ENCODE assay signal across 14 mouse cellular contexts in the genomic region with DNA sequence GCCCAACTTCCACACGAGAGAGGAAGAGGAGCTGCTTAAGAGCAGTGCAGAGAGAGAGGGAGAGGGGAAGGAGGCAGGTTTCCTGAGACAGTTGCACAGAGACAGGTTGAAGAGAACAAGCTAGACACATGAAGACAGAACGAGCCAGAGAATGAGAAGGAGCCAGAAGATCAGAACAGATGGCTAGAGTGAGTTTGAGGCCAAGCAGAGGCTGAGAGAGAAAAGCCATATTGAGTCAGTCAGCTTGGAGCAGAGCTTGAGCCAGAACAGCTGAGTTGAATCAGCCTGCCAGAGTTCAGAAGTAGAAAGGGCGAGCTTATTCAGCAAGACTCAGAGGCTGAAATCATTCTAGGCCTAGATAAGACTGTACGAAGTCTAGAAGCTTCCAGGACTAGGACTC. TPM values are rescaled to one million over a fixed set of nuclear protein-coding genes. Genes with fewer than 3 reads are reported as not detected.
DNase-seq lines count a peak whose midpoint lies in the region; ATAC-seq and TF ChIP-seq lines count a peak whose summit lies in the region.
"Had no signal": no experiment of that assay in that cellular context is flagged by ENCODE, and none has a peak within 500 bp of the region (broad histone marks: within the 10 kb centered on the region; RNA-seq: fewer than 3 reads in every experiment).

No protein-coding gene starts in this region.

- WGBS in intestine, postnatal 0 days = 36% methylated on average over 4 of the region's 4 CpGs
- 91% methylated on average over 4 of the region's 4 CpGs for WGBS in limb, embryonic 10.5 days

- H3K36me3 ChIP-seq in intestine, postnatal 0 days (ENCODE audit: control insufficient read depth, insufficient read depth) = peaks cover 6% of the 10 kb centered on the region
- H3K36me3 ChIP-seq in limb, embryonic 10.5 days = peaks cover 10% of the 10 kb centered on the region
- H3K36me3 ChIP-seq: embryonic facial prominence, embryonic 12.5 days had no signal

- no peak overlapping the region for H3K4me3 ChIP-seq in layer of hippocampus, adult 2 months
- no peak overlapping the region for H3K4me3 ChIP-seq in intestine, postnatal 0 days (ENCODE audit: low read depth, low read length)
- no peak overlapping the region for H3K4me3 ChIP-seq in limb, embryonic 10.5 days
- H3K4me3 ChIP-seq: embryonic facial prominence, embryonic 12.5 days; heart, adult 2 months had no signal

- H3K27ac ChIP-seq in layer of hippocampus, adult 2 months = peak overlapping the region; percentile 10; the same call in 1 of the 2 replicates
- peak overlapping the region; percentile 90 for H3K27ac ChIP-seq in intestine, postnatal 0 days (ENCODE audit: low read depth, low read length)
- no peak overlapping the region for H3K27ac ChIP-seq in limb, embryonic 10.5 days
- H3K27ac ChIP-seq: embryonic facial prominence, embryonic 12.5 days; heart, adult 2 months had no signal

- peak; percentile 29 to 33 for DNase-seq in cerebellum, postnatal 10 days
- DNase-seq in layer of hippocampus, adult 2 months (ENCODE audit: low spot score in 2 of 2) = no peak
- DNase-seq in layer of hippocampus, postnatal 25 days (ENCODE audit: extremely low spot score in 1 of 2, low spot score in 1 of 2) = no peak
- peak; percentile 74 for DNase-seq in brain, embryonic 14.5 days (ENCODE audit: low read depth)
- DNase-seq in limb, embryonic 10.5 days (ENCODE audit: low spot score) = no peak
- DNase-seq in ovary, postnatal 10 days (ENCODE audit: low spot score) = no peak
- DNase-seq: cerebellum, postnatal 14 days had no signal

- no peak for ATAC-seq in cerebellum, adult (ENCODE audit: insufficient number of reproducible peaks, low FRiP score, low TSS enrichment)
- ATAC-seq in intestine, postnatal 0 days = peak; percentile 78
- ATAC-seq: inflammation-experienced regulatory T-cells, adult 6 months; lung, postnatal 0 days; midbrain, embryonic 16.5 days had no signal

- no peak overlapping the region for H3K9ac ChIP-seq in intestine, postnatal 0 days (ENCODE audit: low read depth, low read length)
- H3K9ac ChIP-seq: embryonic facial prominence, embryonic 12.5 days had no signal

- peaks cover 4% of the 10 kb centered on the region; the same call in 1 of the 2 replicates for H3K4me1 ChIP-seq in intestine, postnatal 0 days (replicated peaks; ENCODE audit: control insufficient read depth, insufficient read depth, low read length)
- peaks cover 34% of the 10 kb centered on the region for H3K4me1 ChIP-seq in limb, embryonic 10.5 days

- TF ChIP-seq CTCF in layer of hippocampus, adult 2 months (conservative IDR thresholded peaks at IDR 0.05) = no peak
- TF ChIP-seq CTCF in brain, embryonic 14.5 days (IDR thresholded peaks at IDR 0.05; ENCODE audit: borderline replicate concordance, extremely low read depth, insufficient read depth, insufficient read length) = no peak
- no peak for TF ChIP-seq CTCF in intestine, postnatal 0 days (IDR thresholded peaks at IDR 0.05; ENCODE audit: low read depth)

- peak overlapping the region; percentile 25; the same call in 1 of the 2 replicates for H3K4me2 ChIP-seq in intestine, postnatal 0 days (replicated peaks; ENCODE audit: low read depth)
- H3K4me2 ChIP-seq: embryonic facial prominence, embryonic 12.5 days had no signal

- H3K27me3 ChIP-seq in intestine, postnatal 0 days (replicated peaks; ENCODE audit: control insufficient read depth, insufficient read depth, low read length) = no peaks in the 10 kb centered on the region
- no peaks in the 10 kb centered on the region for H3K27me3 ChIP-seq in limb, embryonic 10.5 days (ENCODE audit: low read depth, poor library complexity, severe bottlenecking)
- H3K27me3 ChIP-seq: embryonic facial prominence, embryonic 12.5 days had no signal

- no peak for TF ChIP-seq POLR2A in brain, embryonic 14.5 days (IDR thresholded peaks at IDR 0.05; ENCODE audit: borderline replicate concordance, extremely low read depth, insufficient read depth, insufficient read length, poor library complexity, severe bottlenecking)

- H3K9me3 ChIP-seq in intestine, postnatal 0 days (ENCODE audit: control insufficient read depth) = no peaks in the 10 kb centered on the region
- H3K9me3 ChIP-seq in limb, embryonic 10.5 days (replicated peaks) = no peaks in the 10 kb centered on the region
- H3K9me3 ChIP-seq: embryonic facial prominence, embryonic 12.5 days had no signal

RNA-seq across cellular contexts. Expression of a gene that starts 6.8 kb away (rescaled TPM):
- 10 to 100 TPM; 69.8 to 70.9 TPM for total RNA-seq in layer of hippocampus, adult 2 months (2021)
- 10 to 100 TPM; 70.7 to 78.1 TPM for total RNA-seq in layer of hippocampus, postnatal 25 days (2021)
- polyA plus RNA-seq in brain, embryonic 14.5 days (2012; rRNA removed) = 82.4 and 89.7 TPM in 2 replicates
- polyA plus RNA-seq in intestine, postnatal 0 days (2015; fragmentation: Nextera tagmentation; extraction: Ambion mirVana) = 70.8 and 73.1 TPM in 2 replicates
- polyA plus RNA-seq in limb, embryonic 10.5 days (2016; fragmentation: Nextera tagmentation; extraction: Ambion mirVana) = 46.7 and 49.5 TPM in 2 replicates

Comparison
In these comparisons a context has a peak if more than half of its experiments do, and no peak if none do; other contexts are left out.
1. DNase-seq: peak in cerebellum, postnatal 10 days (2 of 2) and brain, embryonic 14.5 days (single experiment); none in layer of hippocampus, adult 2 months (0 of 2), layer of hippocampus, postnatal 25 days (0 of 2), limb, embryonic 10.5 days (single experiment) and ovary, postnatal 10 days (single experiment).